Comparison of ENCODE assay signal across 18 mouse cellular contexts in the genomic region with DNA sequence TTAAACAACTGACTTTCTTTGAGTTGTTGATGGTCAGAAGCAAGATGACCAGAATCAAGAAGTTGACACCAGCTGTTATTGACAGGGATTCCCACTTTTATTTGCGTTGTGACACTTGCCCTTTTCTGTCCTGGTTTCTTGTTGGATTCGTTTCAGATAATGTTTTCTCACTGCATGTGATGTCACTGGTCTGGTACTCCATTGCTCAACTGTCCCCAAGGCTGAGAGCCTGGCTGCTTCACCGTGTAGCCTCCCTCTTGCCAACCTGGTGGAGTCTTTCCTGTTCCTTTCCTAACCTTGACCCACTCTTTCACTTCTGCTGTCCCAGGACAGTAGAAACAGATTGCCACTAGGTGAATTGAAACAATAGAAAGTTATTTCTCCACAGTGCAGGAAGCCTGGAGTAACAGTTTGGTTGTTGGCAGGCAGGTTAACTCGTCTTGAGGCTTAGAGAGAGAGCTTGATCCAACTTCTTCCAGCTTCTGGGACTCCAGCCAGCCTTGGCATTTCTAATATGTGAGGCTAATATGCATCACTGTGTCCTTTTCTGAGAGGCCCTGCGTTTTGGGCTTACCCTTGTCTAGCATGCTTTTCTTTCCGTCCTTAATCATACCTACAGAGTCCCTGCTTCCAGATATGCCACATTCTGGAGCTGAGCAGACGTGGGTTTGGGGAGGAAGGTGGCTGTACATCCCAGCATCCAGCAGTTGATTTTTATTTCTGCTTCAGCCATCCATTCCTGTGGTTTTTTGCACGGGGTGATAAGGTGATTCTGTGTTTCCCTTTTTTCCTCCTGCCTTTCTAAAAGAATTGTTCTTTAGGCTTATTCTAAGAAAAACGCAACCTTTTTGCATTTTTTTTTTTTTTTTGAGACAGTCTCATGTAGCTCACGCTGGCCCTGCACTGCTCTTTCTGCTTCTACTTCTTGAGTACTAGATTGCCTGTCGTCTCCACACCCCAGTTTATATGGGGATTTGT. TPM values are rescaled to one million over a fixed set of nuclear protein-coding genes. Genes with fewer than 3 reads are reported as not detected.
A peak's percentile ranks its signal among the peaks of the same experiment; 100 is the strongest.
DNase-seq lines count a peak whose midpoint lies in the region; ATAC-seq and TF ChIP-seq lines count a peak whose summit lies in the region.
"Had no signal": no experiment of that assay in that cellular context is flagged by ENCODE, and none has a peak within 500 bp of the region (broad histone marks: within the 10 kb centered on the region; RNA-seq: fewer than 3 reads in every experiment).

No protein-coding gene starts in this region.

- H3K27me3 ChIP-seq in heart, embryonic 11.5 days (ENCODE audit: control insufficient read depth, insufficient read depth, low read length), result no peaks in the 10 kb centered on the region
- H3K27me3 ChIP-seq: embryonic facial prominence, embryonic 12.5 days had no signal

- no peak overlapping the region for H3K9ac ChIP-seq in heart, embryonic 11.5 days (ENCODE audit: low read depth, low read length)
- H3K9ac ChIP-seq: embryonic facial prominence, embryonic 12.5 days; liver, embryonic 14.5 days had no signal

- H3K27ac ChIP-seq in heart, embryonic 11.5 days (ENCODE audit: low read depth, low read length), result no peak overlapping the region
- no peak overlapping the region for H3K27ac ChIP-seq in left cerebral cortex, adult 2 months
- H3K27ac ChIP-seq: embryonic facial prominence, embryonic 12.5 days; limb, embryonic 10.5 days; liver, embryonic 14.5 days had no signal

- DNase-seq in heart, postnatal 4 days, result peak; percentile 17
- DNase-seq in NIH3T3 (ENCODE audit: low read depth), result peak; percentile 76
- DNase-seq in adrenal gland, postnatal 14 days, result peak; percentile 69
- DNase-seq in gonadal fat pad, adult 2 months (ENCODE audit: low read depth), result peak; percentile 91
- no peak for DNase-seq in left cerebral cortex, adult 2 months (ENCODE audit: extremely low spot score in 1 of 2, low spot score in 2 of 2)
- DNase-seq in frontal cortex, postnatal 14 days (ENCODE audit: low spot score in 2 of 2), result no peak
- DNase-seq: cerebellum, postnatal 36 days; kidney, adult 2 months; kidney, postnatal 36 days; lung, postnatal 10 days; thymus, adult 18-20 months had no signal

- TF ChIP-seq CTCF in left cerebral cortex, adult 2 months (IDR thresholded peaks at IDR 0.05), result no peak

- ATAC-seq in heart, embryonic 11.5 days (replicated peaks; ENCODE audit: insufficient number of reproducible peaks, low FRiP score, low TSS enrichment), result no peak
- ATAC-seq: forebrain, embryonic 14.5 days; hindbrain, embryonic 16.5 days had no signal

- no peak overlapping the region for H3K4me3 ChIP-seq in heart, embryonic 11.5 days (ENCODE audit: low read depth, low read length)
- no peak overlapping the region for H3K4me3 ChIP-seq in left cerebral cortex, adult 2 months
- H3K4me3 ChIP-seq: embryonic facial prominence, embryonic 12.5 days; limb, embryonic 10.5 days had no signal

- H3K9me3 ChIP-seq in heart, embryonic 11.5 days (replicated peaks; ENCODE audit: control insufficient read depth, low read length), result no peaks in the 10 kb centered on the region
- H3K9me3 ChIP-seq: embryonic facial prominence, embryonic 12.5 days; limb, embryonic 10.5 days had no signal

- 88% methylated on average over 11 of the region's 11 CpGs for WGBS in heart, embryonic 11.5 days (ENCODE audit: insufficient replicate concordance)

- H3K4me1 ChIP-seq in heart, embryonic 11.5 days (ENCODE audit: control insufficient read depth, insufficient read depth, low read length), result no peaks in the 10 kb centered on the region
- H3K4me1 ChIP-seq: embryonic facial prominence, embryonic 12.5 days; limb, embryonic 10.5 days had no signal

- H3K36me3 ChIP-seq in heart, embryonic 11.5 days (ENCODE audit: control insufficient read depth, insufficient read depth, low read length), result peaks cover 42% of the 10 kb centered on the region

- H3K4me2 ChIP-seq in heart, embryonic 11.5 days, result no peak overlapping the region
- H3K4me2 ChIP-seq: embryonic facial prominence, embryonic 12.5 days had no signal

- intact Hi-C loops in left cerebral cortex, adult 2 months (cut with DNase I), result no loop called here

RNA-seq across cellular contexts. Expression of gene Zswim9, which starts 15.6 kb away (rescaled TPM):
- 1 to 10 TPM; 5.8 to 6.5 TPM for total RNA-seq in heart, postnatal 4 days (2021)
- polyA plus RNA-seq in heart, embryonic 11.5 days (2014; fragmentation: Nextera tagmentation; extraction: Ambion mirVana), result 3.4 and 6.3 TPM in 2 replicates
- 7.4 and 10.0 TPM in 2 replicates for total RNA-seq in adrenal gland, postnatal 14 days (2021)
- 3.8 and 4.5 TPM in 2 replicates for polyA plus RNA-seq in gonadal fat pad, adult 2 months (2012; rRNA removed)
- 10 to 100 TPM; 15.7 to 16.5 TPM for total RNA-seq in left cerebral cortex, adult 2 months (2021)

RNA-seq across cellular contexts. Expression of gene Lig1, which starts 17.1 kb away (rescaled TPM):
- total RNA-seq in heart, postnatal 4 days (2021), result 10 to 100 TPM; 44.3 to 45.5 TPM
- polyA plus RNA-seq in heart, embryonic 11.5 days (2014; fragmentation: Nextera tagmentation; extraction: Ambion mirVana), result 84.6 and 95.3 TPM in 2 replicates
- total RNA-seq in adrenal gland, postnatal 14 days (2021), result 27.4 and 30.2 TPM in 2 replicates
- polyA plus RNA-seq in gonadal fat pad, adult 2 months (2012; rRNA removed), result 7.0 and 7.8 TPM in 2 replicates
- total RNA-seq in left cerebral cortex, adult 2 months (2021), result 1 to 10 TPM; 7.7 to 9.9 TPM

RNA-seq across cellular contexts. Expression of gene Pla2g4c, which starts 30.3 kb away (rescaled TPM):
- under 1 TPM; 0.27 to 0.43 TPM for total RNA-seq in heart, postnatal 4 days (2021)
- 0.73 and 1.4 TPM in 2 replicates for polyA plus RNA-seq in heart, embryonic 11.5 days (2014; fragmentation: Nextera tagmentation; extraction: Ambion mirVana)
- total RNA-seq in adrenal gland, postnatal 14 days (2021), result 0.38 and 0.78 TPM in 2 replicates
- polyA plus RNA-seq in gonadal fat pad, adult 2 months (2012; rRNA removed), result 0.62 and 1.1 TPM in 2 replicates
- total RNA-seq in left cerebral cortex, adult 2 months (2021), result under 1 TPM in 1 of 2 experiments, not detected in 1; 0.79 TPM
- total RNA-seq: monocyte, adult 5-6 weeks had no signal

Comparison
In these comparisons a context has a peak if more than half of its experiments do, and no peak if none do; other contexts are left out.
1. DNase-seq: peak in heart, postnatal 4 days (single experiment), NIH3T3 (single experiment), adrenal gland, postnatal 14 days (single experiment) and gonadal fat pad, adult 2 months (single experiment); none in left cerebral cortex, adult 2 months (0 of 2) and frontal cortex, postnatal 14 days (0 of 2).